Mouse (Mus musculus): ENCODE measurements at regions not wholly inside any gene's neighbourhood (a gene's known extent, or its start where the extent isn't known, plus 50 kb on each side); places are given as distances from the start of the nearest gene placed in this dataset.

DNA sequence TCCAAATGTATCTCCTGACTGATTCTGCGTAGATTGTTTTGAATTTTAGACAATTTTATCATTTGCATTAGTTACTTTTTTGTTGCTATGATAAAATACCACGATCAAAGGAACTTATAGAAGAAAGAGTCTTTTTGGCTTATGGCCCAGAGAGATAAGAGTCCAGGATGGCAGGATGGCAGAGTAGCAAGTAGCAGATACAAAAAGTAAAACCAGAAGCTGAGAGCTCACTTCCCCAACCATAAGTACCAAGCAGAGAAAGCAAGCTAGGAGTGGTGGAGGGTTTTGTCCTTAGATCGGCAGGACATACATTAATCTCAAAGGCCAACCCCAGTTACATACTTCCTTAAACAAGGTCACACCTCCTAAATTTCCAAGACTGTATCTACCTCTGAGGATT, 457.7 kb upstream of the Cwc22 start:
- TF ChIP-seq EP300 (optimal IDR thresholded peaks at IDR 0.05) (no peak), CTCF (IDR thresholded peaks at IDR 0.05; ENCODE audit: low read depth) (no peak)
